Mouse (Mus musculus): ENCODE results near the gene Prdm1. TPM values are rescaled to one million over a fixed set of nuclear protein-coding genes. Genes with fewer than 3 reads are reported as not detected.

The Prdm1 gene
- 22.7 TPM for polyA plus RNA-seq (2017; shearing (Covaris generic))

DNA sequence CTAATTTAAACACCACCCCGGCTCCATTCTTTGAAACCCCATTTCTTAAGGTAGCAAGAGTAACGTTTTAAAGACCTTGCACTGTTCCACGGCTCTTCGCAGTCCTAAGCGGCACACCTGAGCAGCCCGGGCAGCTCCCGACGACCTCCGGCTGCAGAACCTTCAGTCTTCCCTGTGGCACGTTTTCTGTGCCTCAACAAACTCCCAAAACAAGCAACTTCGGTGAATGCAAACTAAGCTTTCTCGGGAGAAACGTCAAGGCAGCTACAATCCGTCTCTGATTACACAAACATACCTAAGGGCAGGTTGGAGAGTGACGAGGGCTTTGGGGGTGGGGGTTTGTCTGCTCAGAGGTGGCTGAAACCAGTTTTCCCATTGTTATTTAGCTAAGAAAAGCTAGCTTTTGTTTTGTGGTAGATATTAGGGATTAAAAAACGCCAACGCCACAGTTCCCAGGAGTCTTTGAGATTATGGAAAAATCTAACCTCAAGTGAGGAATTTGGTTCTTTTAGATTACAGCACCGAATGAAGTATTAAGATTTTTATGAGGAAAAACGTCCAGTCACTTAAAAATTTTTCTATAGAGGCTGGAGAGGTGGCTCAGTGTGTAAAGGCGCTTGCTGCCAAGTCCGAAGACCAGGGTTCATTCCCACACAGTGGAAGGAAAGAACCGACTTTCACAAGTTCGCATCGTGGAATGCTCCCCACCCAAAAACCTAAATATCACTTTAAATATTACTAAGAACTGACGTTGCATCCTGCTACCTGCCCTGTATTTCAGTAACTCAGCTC, at the start of gene Prdm1:
Gene Prdm1, minus strand, starts transcription at position 211 of the 792 bp plus-strand sequence.

